9 mouse cellular contexts compared by ENCODE assay signal in the genomic region with DNA sequence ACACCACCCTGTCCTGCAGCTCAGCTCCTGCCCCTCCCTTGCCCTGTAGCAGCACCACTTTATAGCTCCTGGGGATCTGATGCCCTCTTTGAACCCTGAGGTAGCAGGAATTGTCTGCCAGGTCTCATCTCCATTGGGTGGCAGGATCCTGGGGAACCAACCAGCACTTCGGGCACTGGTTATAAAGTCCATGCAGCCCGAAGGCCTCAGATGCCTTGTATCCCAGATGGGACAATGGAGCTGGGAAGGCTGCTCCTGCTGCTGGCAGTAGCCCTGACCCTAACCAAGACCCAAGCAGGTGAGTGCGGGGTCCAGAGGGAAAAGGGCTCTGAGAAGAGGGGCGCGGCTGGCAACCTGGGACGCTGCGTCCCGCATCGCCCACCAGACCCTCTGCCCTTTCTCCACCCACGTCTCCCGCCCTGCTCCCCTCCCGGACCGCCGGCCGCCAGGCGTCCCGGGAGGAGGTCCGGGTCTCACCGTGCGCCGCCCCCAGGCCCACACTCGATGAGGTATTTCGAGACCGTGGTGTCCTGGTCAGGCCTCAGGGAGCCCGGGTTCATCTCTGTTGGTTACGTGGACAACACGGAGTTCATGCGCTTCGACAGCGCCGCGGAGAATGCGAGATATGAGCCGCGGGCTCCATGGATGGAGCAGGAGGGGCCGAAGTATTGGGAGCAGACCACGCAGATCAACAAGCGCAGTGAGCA. TPM values are rescaled to one million over a fixed set of nuclear protein-coding genes. Genes with fewer than 3 reads are reported as not detected.
A peak's percentile ranks its signal among the peaks of the same experiment; 100 is the strongest.
DNase-seq lines count a peak whose midpoint lies in the region; ATAC-seq and TF ChIP-seq lines count a peak whose summit lies in the region.
"Had no signal": no experiment of that assay in that cellular context is flagged by ENCODE, and none has a peak within 500 bp of the region (broad histone marks: within the 10 kb centered on the region; RNA-seq: fewer than 3 reads in every experiment).

No protein-coding gene starts in this region.

- peaks cover 5% of the 10 kb centered on the region for H3K27me3 ChIP-seq in heart, adult 2 months (ENCODE audit: control insufficient read depth, insufficient read depth, low read length)
- H3K27me3 ChIP-seq in liver, embryonic 14.5 days (ENCODE audit: control insufficient read depth, insufficient read depth, low read length): peaks cover 3% of the 10 kb centered on the region; the same call in 1 of the 2 replicates

- H3K79me2 ChIP-seq in heart, adult 2 months (replicated peaks; ENCODE audit: control insufficient read depth, insufficient read depth, low read length): no peaks in the 10 kb centered on the region

- WGBS in heart, adult 2 months: 13% methylated on average over 38 of the region's 38 CpGs
- whole genome bisulfite sequencing in liver, embryonic 14.5 days (ENCODE audit: insufficient replicate concordance): 11% methylated on average over 38 of the region's 38 CpGs

- no peak for TF ChIP-seq CTCF in heart, adult 2 months (IDR thresholded peaks at IDR 0.05)
- TF ChIP-seq CTCF in liver, embryonic 14.5 days (IDR thresholded peaks at IDR 0.05; ENCODE audit: low read depth): no peak

- H3K4me3 ChIP-seq in heart, adult 2 months: peak overlapping the region; percentile 27
- H3K4me3 ChIP-seq in liver, embryonic 14.5 days (ENCODE audit: insufficient read depth in 1 of 2, low read depth in 2 of 2, low read length in 2 of 2): peak overlapping the region in 1 of 2 experiments; percentile 28; a peak in 2 of 4 replicates

- H3K9ac ChIP-seq in heart, adult 2 months (ENCODE audit: low read depth, low read length): 0 out of 2 replicates have a peak overlapping the region, but pooled peaks have one; percentile 5
- H3K9ac ChIP-seq in liver, embryonic 14.5 days (replicated peaks): no peak overlapping the region

- DNase-seq in heart, adult 2 months: no peak
- DNase-seq in heart, postnatal 36 days: no peak
- peak; percentile 54 for DNase-seq in thymus, postnatal 4 days
- no peak for DNase-seq in thymus, postnatal 14 days
- DNase-seq in liver, embryonic 14.5 days (ENCODE audit: low read depth in 3 of 3, low spot score in 3 of 3): no peak
- DNase-seq in B cell, adult 2 months: no peak
- DNase-seq in right cerebral cortex, postnatal 14 days: no peak
- DNase-seq in adipocyte (ENCODE audit: low spot score): no peak
- DNase-seq: kidney, postnatal 10 days had no signal

- H3K4me1 ChIP-seq in heart, adult 2 months (ENCODE audit: control insufficient read depth, insufficient read depth, low read length): no peaks in the 10 kb centered on the region
- H3K4me1 ChIP-seq in liver, embryonic 14.5 days (replicated peaks; ENCODE audit: control insufficient read depth in 2 of 2, insufficient read depth in 2 of 2, low read length in 1 of 2): no peaks in the 10 kb centered on the region

- no peak for TF ChIP-seq POLR2A in heart, adult 2 months (IDR thresholded peaks at IDR 0.05; ENCODE audit: insufficient read depth, low read depth, low read length)

- no peaks in the 10 kb centered on the region for H3K36me3 ChIP-seq in heart, adult 2 months (ENCODE audit: control insufficient read depth, insufficient read depth, low read length)
- H3K36me3 ChIP-seq in liver, embryonic 14.5 days (replicated peaks; ENCODE audit: control insufficient read depth, insufficient read depth, low read depth): no peaks in the 10 kb centered on the region

- peak overlapping the region; percentile 32 for H3K4me2 ChIP-seq in liver, embryonic 14.5 days (ENCODE audit: low read depth)

- TF ChIP-seq EP300 in heart, adult 2 months (IDR thresholded peaks at IDR 0.05; ENCODE audit: insufficient read depth, low read depth, low read length): no peak
- TF ChIP-seq EP300 in liver, embryonic 14.5 days (IDR thresholded peaks at IDR 0.05; ENCODE audit: low read depth): no peak

- no peak for ATAC-seq in liver, embryonic 14.5 days (ENCODE audit: insufficient read depth)

- H3K9me3 ChIP-seq in liver, embryonic 14.5 days (ENCODE audit: control insufficient read depth, low read length): no peaks in the 10 kb centered on the region

- intact Hi-C loops in heart, adult 2 months (cut with DNase I): no loop called here
- intact Hi-C loops in heart, postnatal 36 days (cut with DNase I): loop anchor here (1.0 to 5.0 kb wide), 2 partner anchors 40 to 1397 kb away; no protein-coding TSS in a partner anchor

- H3K27ac ChIP-seq in heart, adult 2 months: no peak overlapping the region
- H3K27ac ChIP-seq in liver, embryonic 14.5 days: no peak overlapping the region

RNA-seq across cellular contexts. Expression of a gene that starts 16.9 kb away (rescaled TPM):
- total RNA-seq in heart, adult 2 months (2021): 1 to 10 TPM; 1.1 TPM
- polyA plus RNA-seq in heart, adult 2 months (2012; rRNA removed): 0.12 and 0.31 TPM in 2 replicates
- 1 to 10 TPM in 1 of 2 experiments, under 1 TPM in 1; 0.64 to 1.4 TPM for total RNA-seq in heart, postnatal 36 days (2021)
- 0.57 and 0.82 TPM in 2 replicates for polyA plus RNA-seq in liver, embryonic 14.5 days (2012; rRNA removed)
- polyA plus RNA-seq in liver, embryonic 14.5 days (2014; fragmentation: Nextera tagmentation; extraction: Ambion mirVana): 1.8 and 1.9 TPM in 2 replicates

RNA-seq across cellular contexts. Expression of a gene that starts 20.5 kb away (rescaled TPM):
- 10 to 100 TPM; 12.2 to 18.8 TPM for total RNA-seq in heart, adult 2 months (2021)
- 35.0 and 48.6 TPM in 2 replicates for polyA plus RNA-seq in heart, adult 2 months (2012; rRNA removed)
- 10 to 100 TPM; 10.1 to 13.8 TPM for total RNA-seq in heart, postnatal 36 days (2021)
- 5.4 TPM in 2 replicates for polyA plus RNA-seq in liver, embryonic 14.5 days (2012; rRNA removed)
- polyA plus RNA-seq in liver, embryonic 14.5 days (2014; fragmentation: Nextera tagmentation; extraction: Ambion mirVana): 1.2 and 1.3 TPM in 2 replicates

RNA-seq across cellular contexts. Expression of a gene that starts 38.7 kb away (rescaled TPM):
- total RNA-seq in heart, adult 2 months (2021): 1 to 10 TPM; 1.5 TPM
- not detected in 2 replicates for polyA plus RNA-seq in heart, adult 2 months (2012; rRNA removed)
- total RNA-seq in heart, postnatal 36 days (2021): 1 to 10 TPM; 1.1 to 1.4 TPM
- polyA plus RNA-seq in liver, embryonic 14.5 days (2012; rRNA removed): 0.50 and 0.56 TPM in 2 replicates
- polyA plus RNA-seq in liver, embryonic 14.5 days (2014; fragmentation: Nextera tagmentation; extraction: Ambion mirVana): 0.58 and 1.2 TPM in 2 replicates
